Mouse (Mus musculus): Measurements from ENCODE around the gene Gigyf2. TPM values are rescaled to one million over a fixed set of nuclear protein-coding genes. Genes with fewer than 3 reads are reported as not detected.
A peak's percentile ranks its signal among the peaks of the same experiment; 100 is the strongest.

Gigyf2 gene
- polyA plus RNA-seq (2015; fragmentation: Nextera tagmentation; extraction: Ambion mirVana) = 17.9 and 18.0 TPM in 2 replicates

GRCm38 (mm10) chr1:87326742-87327163 lies at the start of gene Gigyf2:
Gigyf2 (plus strand) TSS chr1:87326998.
- 0% methylated on average over 36 of the region's 36 CpGs for WGBS (ENCODE audit: insufficient replicate concordance)
- ATAC-seq (ENCODE audit: insufficient read depth) = peak; percentile 92

DNA sequence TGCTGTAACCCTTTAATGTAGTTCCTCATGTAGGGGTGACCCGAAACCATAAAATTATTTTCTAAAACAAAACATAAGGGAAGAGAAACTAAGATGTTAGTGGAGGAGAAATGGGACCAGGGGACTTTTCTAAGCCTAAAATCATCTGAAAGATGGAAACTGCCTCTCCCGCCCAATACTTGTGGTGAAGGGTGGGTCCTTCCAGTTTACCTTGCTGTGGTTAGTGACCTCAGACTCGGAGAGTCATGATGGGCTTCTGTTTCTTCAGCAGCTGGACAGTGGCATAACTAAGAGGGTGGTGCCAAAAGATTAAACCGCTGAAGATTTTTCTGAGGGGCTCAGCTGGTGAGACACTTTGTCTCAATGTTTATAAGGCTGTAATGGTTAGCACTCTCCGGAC lies 46.5 kb upstream of the Gigyf2 start:
- no peaks in the 10 kb centered on the region for H3K4me1 ChIP-seq (replicated peaks)
- H3K36me3 ChIP-seq (replicated peaks) = no peaks in the 10 kb centered on the region
- no peak overlapping the region for H3K27ac ChIP-seq (replicated peaks)
- ATAC-seq (ENCODE audit: insufficient read depth) = no peak
- H3K27me3 ChIP-seq = 0 out of 2 replicates have a peak, but pooled peaks cover 9% of the 10 kb centered on the region
- H3K4me2 ChIP-seq = no peak overlapping the region
- H3K4me3 ChIP-seq (replicated peaks) = no peak overlapping the region
- no peak overlapping the region for H3K9ac ChIP-seq
- no peaks in the 10 kb centered on the region for H3K9me3 ChIP-seq (replicated peaks)
- WGBS (ENCODE audit: insufficient replicate concordance) = 53% methylated on average over 5 of the region's 5 CpGs

More at GRCm38 (mm10) chr1:87326742-87327163, at the start of gene Gigyf2:
- Histone ChIP-seq H3K4me2 (peak within 1 kb of the TSS; percentile 81), H3K9ac (peak within 1 kb of the TSS; percentile 97), H3K36me3 (replicated peaks) (peaks cover 5% of the 10 kb centered on the region; the same call in 1 of the 2 replicates), H3K27ac (replicated peaks) (peak within 1 kb of the TSS; percentile 90), H3K4me3 (replicated peaks) (peak within 1 kb of the TSS; percentile 92), H3K4me1 (replicated peaks) (peaks cover 36% of the 10 kb centered on the region), H3K27me3 (no peaks in the 10 kb centered on the region), H3K9me3 (replicated peaks) (no peaks in the 10 kb centered on the region)

DNA sequence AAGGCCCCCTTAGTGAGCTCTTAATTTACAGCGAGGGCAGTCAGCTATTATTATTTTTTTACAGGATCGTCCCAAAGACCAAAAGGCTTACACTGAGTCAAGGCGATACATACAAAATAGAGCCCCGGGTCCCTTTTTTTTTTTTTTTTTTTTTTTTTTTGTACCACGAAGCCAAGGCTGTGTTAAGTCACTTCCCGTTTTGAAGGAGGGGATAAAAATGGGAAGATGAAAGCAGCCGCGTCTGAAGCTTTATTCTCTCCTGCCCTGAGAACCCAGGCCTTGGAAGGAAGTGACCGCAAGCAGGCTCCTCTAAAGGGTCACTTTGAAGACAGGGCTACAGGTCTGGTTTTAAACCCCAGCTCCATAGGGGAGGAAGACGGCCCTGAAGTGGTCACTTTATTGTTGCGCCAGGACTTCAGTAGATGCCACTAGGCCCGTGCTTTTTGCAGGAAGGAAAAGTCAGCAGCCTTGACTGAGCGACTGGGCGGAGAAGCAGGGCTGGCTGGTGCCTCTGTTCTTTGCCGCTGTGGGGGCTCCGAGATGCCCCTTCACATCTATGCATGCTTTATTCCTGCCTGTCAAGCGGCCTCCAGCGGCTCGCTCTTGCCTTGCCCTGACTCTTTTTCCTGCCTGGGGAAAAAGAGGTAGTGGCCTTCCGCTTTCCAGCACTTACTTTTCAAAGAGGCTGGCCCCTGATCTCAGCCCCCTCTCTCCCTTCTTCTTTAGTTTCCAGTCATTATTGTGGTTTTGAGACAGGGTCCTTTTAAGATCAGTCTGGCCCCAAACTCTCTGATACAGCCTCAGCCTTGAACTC lies 45.0 kb upstream of the Gigyf2 start:
- H3K9ac ChIP-seq = no peak overlapping the region
- no peaks in the 10 kb centered on the region for H3K9me3 ChIP-seq (replicated peaks)
- WGBS (ENCODE audit: insufficient replicate concordance) = 16% methylated on average over 20 of the region's 20 CpGs
- no peak overlapping the region for H3K27ac ChIP-seq (replicated peaks)
- peak overlapping the region; percentile 44 for H3K4me2 ChIP-seq
- H3K4me3 ChIP-seq (replicated peaks) = 0 out of 2 replicates have a peak overlapping the region, but pooled peaks have one; percentile 8
- ATAC-seq (ENCODE audit: insufficient read depth) = no peak
- H3K36me3 ChIP-seq (replicated peaks) = no peaks in the 10 kb centered on the region
- H3K4me1 ChIP-seq (replicated peaks) = no peaks in the 10 kb centered on the region
- H3K27me3 ChIP-seq = 0 out of 2 replicates have a peak, but pooled peaks cover 9% of the 10 kb centered on the region

GRCm38 (mm10) chr1:87282413-87282788 lies 44.4 kb upstream of the Gigyf2 start:
- H3K4me1 ChIP-seq (replicated peaks) = no peaks in the 10 kb centered on the region
- H3K4me3 ChIP-seq (replicated peaks) = no peak overlapping the region
- H3K9me3 ChIP-seq (replicated peaks) = no peaks in the 10 kb centered on the region
- H3K27me3 ChIP-seq = 0 out of 2 replicates have a peak, but pooled peaks cover 9% of the 10 kb centered on the region
- no peak for ATAC-seq (ENCODE audit: insufficient read depth)
- WGBS (ENCODE audit: insufficient replicate concordance) = 50% methylated on average over 6 of the region's 6 CpGs
- no peaks in the 10 kb centered on the region for H3K36me3 ChIP-seq (replicated peaks)
- no peak overlapping the region for H3K27ac ChIP-seq (replicated peaks)
- H3K9ac ChIP-seq = no peak overlapping the region
- no peak overlapping the region for H3K4me2 ChIP-seq

- Histone ChIP-seq H3K4me2 (no peak overlapping the region), H3K4me3 (replicated peaks) (no peak overlapping the region), H3K27ac (replicated peaks) (no peak overlapping the region), H3K9ac (no peak overlapping the region), H3K36me3 (replicated peaks) (no peaks in the 10 kb centered on the region), H3K27me3 (0 out of 2 replicates have a peak, but pooled peaks cover 9% of the 10 kb centered on the region), H3K4me1 (replicated peaks) (no peaks in the 10 kb centered on the region), H3K9me3 (replicated peaks) (no peaks in the 10 kb centered on the region)
- no peak for ATAC-seq (ENCODE audit: insufficient read depth)
- 68% methylated on average over 10 of the region's 10 CpGs for WGBS (ENCODE audit: insufficient replicate concordance)
These were observed 43.3 kb upstream of the Gigyf2 start for GRCm38 (mm10) chr1:87283410-87283960.

GRCm38 (mm10) chr1:87287105-87287504 lies 39.7 kb upstream of the Gigyf2 start:
- H3K4me1 ChIP-seq (replicated peaks) = no peaks in the 10 kb centered on the region
- H3K36me3 ChIP-seq (replicated peaks) = no peaks in the 10 kb centered on the region
- no peaks in the 10 kb centered on the region for H3K9me3 ChIP-seq (replicated peaks)
- H3K27me3 ChIP-seq = 0 out of 2 replicates have a peak, but pooled peaks cover 7% of the 10 kb centered on the region
- H3K9ac ChIP-seq = no peak overlapping the region
- ATAC-seq (ENCODE audit: insufficient read depth) = no peak
- WGBS (ENCODE audit: insufficient replicate concordance) = 58% methylated on average over 2 of the region's 2 CpGs
- no peak overlapping the region for H3K27ac ChIP-seq (replicated peaks)
- no peak overlapping the region for H3K4me3 ChIP-seq (replicated peaks)
- no peak overlapping the region for H3K4me2 ChIP-seq

DNA sequence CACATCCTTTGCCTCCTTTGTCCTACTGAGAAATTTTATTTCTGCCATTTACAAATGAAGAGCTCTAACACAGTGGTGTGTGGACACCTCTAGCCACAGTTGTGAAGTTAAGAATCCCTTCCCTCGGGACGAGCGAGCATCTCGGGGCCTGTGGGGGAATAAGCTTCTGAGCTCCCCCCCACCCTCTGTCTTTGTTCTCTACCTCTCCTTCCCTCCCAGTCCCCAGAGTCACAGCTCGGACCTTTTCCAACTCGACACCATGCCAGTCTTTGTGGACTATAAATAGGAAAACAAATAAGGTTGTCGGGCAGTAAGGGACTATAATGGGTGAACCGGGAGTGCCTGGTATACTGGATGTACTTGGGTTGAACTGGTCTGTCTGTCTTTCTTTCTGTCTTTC lies 35.4 kb upstream of the Gigyf2 start:
- Histone ChIP-seq H3K36me3 (replicated peaks) (no peaks in the 10 kb centered on the region), H3K9me3 (replicated peaks) (no peaks in the 10 kb centered on the region), H3K27me3 (no peaks in the 10 kb centered on the region), H3K4me2 (no peak overlapping the region), H3K9ac (no peak overlapping the region), H3K4me1 (replicated peaks) (no peaks in the 10 kb centered on the region), H3K27ac (replicated peaks) (no peak overlapping the region), H3K4me3 (replicated peaks) (no peak overlapping the region)
- 62% methylated on average over 8 of the region's 8 CpGs for WGBS (ENCODE audit: insufficient replicate concordance)
- ATAC-seq (ENCODE audit: insufficient read depth) = no peak

DNA sequence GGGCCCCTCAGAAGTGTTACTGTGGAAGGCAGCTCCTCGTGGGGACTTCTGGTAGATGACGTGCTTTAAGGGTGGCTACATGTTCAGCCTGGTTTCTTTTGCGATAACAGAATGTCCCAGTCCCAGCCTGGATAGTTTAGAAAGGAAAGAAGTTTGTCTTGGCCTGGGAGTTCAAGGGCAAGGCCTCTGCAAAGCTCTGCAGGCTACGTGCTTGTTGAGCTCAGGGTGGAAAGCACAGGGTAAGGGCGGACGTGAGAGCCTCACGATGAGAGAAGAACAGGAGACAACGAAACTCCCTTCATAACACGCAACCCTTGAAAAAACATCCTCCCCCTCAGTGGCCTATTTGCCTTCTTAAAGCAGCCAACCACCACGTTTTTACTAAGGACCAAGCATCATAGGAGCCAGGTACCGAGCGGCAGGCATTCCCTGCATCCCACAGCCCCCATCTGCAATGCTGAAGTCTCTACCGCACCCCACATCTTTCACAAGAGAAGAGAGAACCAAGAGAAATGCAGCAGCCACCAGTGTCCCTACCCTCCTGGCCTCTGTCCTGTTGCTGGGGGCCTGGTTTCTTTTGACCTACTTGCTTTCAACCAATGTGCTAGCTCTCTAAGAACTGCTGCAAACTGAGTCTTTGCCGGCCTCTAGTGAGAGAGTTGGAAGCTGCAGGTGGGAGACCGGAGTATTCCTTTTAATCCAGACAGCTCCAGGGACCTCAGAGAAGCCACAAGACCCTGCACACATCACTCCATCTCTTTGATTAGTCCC lies 34.2 kb upstream of the Gigyf2 start:
- Histone ChIP-seq H3K4me2 (no peak overlapping the region), H3K4me3 (replicated peaks) (no peak overlapping the region), H3K9me3 (replicated peaks) (no peaks in the 10 kb centered on the region), H3K27ac (replicated peaks) (no peak overlapping the region), H3K4me1 (replicated peaks) (no peaks in the 10 kb centered on the region), H3K27me3 (no peaks in the 10 kb centered on the region), H3K9ac (no peak overlapping the region), H3K36me3 (replicated peaks) (no peaks in the 10 kb centered on the region)
- WGBS (ENCODE audit: insufficient replicate concordance) = 58% methylated on average over 15 of the region's 15 CpGs
- ATAC-seq (ENCODE audit: insufficient read depth) = no peak

DNA sequence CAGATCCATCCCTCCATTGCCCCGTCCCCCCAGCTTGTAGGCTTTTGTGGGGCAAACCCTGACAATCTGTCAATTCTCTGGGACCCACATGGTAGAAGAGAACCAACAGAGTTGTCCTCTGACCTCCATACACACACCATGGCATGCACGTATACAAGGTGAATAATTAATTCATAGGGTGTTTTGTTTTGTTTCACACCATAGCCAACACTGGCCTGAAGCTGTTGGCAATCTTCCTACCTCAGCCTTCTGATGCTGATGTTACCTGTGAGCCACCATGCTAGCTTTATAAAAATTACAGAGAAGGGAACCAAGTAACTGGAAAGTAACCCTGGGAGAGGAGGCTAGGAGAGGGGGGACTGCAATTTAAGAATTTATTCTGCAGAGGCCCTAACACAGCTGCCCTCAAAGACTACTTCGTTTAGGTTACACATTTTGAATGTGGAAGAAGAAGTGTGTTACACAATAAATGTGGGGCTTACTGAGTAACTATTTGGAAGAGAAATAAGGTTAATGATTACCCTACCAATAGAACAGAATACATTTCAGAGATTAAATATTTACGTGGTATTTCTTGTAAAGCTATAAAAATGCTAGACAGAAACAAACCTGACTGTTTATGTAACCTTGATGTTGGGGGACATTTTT lies 32.6 kb upstream of the Gigyf2 start:
- ATAC-seq (ENCODE audit: insufficient read depth) = 0 out of 2 replicates have a peak, but pooled peaks have one; percentile 23
- H3K9ac ChIP-seq = no peak overlapping the region
- H3K36me3 ChIP-seq (replicated peaks) = no peaks in the 10 kb centered on the region

DNA sequence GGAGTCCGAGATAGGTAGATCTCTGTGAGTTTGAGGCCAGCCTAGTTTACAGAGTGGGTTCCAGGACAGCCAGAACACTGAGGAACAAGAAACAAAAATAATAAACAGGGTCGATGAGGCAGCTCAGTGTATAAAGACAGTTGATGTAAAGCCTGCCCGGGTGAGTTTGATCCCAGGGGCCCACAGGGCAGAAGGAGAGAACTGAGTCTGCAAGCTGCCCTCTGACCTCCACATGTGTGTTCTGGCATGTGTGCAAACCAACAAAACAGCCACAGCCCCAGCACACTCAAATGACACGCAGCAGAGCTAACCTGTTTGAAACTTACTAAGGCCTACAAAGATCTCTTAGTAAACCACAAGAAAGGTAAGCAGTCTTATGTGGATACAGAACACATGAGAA lies 31.8 kb upstream of the Gigyf2 start:
- no peaks in the 10 kb centered on the region for H3K4me1 ChIP-seq (replicated peaks)
- H3K4me2 ChIP-seq = no peak overlapping the region
- H3K36me3 ChIP-seq (replicated peaks) = no peaks in the 10 kb centered on the region
- H3K9ac ChIP-seq = no peak overlapping the region
- no peak for ATAC-seq (ENCODE audit: insufficient read depth)
- peak overlapping the region; percentile 61 for H3K27ac ChIP-seq (replicated peaks)
- 40% methylated on average over 4 of the region's 4 CpGs for WGBS (ENCODE audit: insufficient replicate concordance)
- H3K27me3 ChIP-seq = no peaks in the 10 kb centered on the region
- H3K9me3 ChIP-seq (replicated peaks) = no peaks in the 10 kb centered on the region
- no peak overlapping the region for H3K4me3 ChIP-seq (replicated peaks)

More for the DNA sequence above, 32.6 kb upstream of the Gigyf2 start:
- H3K9me3 ChIP-seq (replicated peaks) = no peaks in the 10 kb centered on the region
- no peaks in the 10 kb centered on the region for H3K4me1 ChIP-seq (replicated peaks)
- no peaks in the 10 kb centered on the region for H3K27me3 ChIP-seq
- 58% methylated on average over 4 of the region's 4 CpGs for WGBS (ENCODE audit: insufficient replicate concordance)
- H3K4me3 ChIP-seq (replicated peaks) = no peak overlapping the region
- no peak overlapping the region for H3K4me2 ChIP-seq
- peak overlapping the region; percentile 64 for H3K27ac ChIP-seq (replicated peaks)
